Mouse (Mus musculus): Measurements from ENCODE around the gene Gm8369. TPM values are rescaled to one million over a fixed set of nuclear protein-coding genes. Genes with fewer than 3 reads are reported as not detected.
"Not testable (repeated sequence)": the region's sequence is repeated elsewhere in the genome, so short reads cannot be mapped to it uniquely, and the experiment has no call there.

Gene Gm8369
- total RNA-seq, 2 experiments from 2014 or later, result 0.22 TPM; not detected in 1

GRCm38 (mm10) chr19:11504857-11505256, 19.1 kb downstream of the Gm8369 start:
- no peak for DNase-seq
- intact Hi-C loops (cut with DNase I), result no loop called here

- intact Hi-C loops (cut with DNase I), result no loop called here
- DNase-seq, result no peak
These were observed 27.7 kb downstream of the Gm8369 start for GRCm38 (mm10) chr19:11513458-11513857.

GRCm38 (mm10) chr19:11516246-11516645, 30.5 kb downstream of the Gm8369 start, which contains the start of gene Ms4a6b:
Gene Ms4a6b, plus strand, starts transcription at chr19:11516512.
- intact Hi-C loops (cut with DNase I), result no loop called here
- DNase-seq, result no peak

- intact Hi-C loops (cut with DNase I), result no loop called here
- DNase-seq, result no peak
These were observed 31.1 kb downstream of the Gm8369 start for GRCm38 (mm10) chr19:11516845-11517244.

- peak in 1 of 2 experiments; percentile 10 for DNase-seq
These were observed 31.6 kb downstream of the Gm8369 start for GRCm38 (mm10) chr19:11517373-11517772.

GRCm38 (mm10) chr19:11518356-11518755, 32.6 kb downstream of the Gm8369 start:
- DNase-seq; intact Hi-C loops (cut with DNase I): not testable (repeated sequence)

More at GRCm38 (mm10) chr19:11517373-11517772, 31.6 kb downstream of the Gm8369 start:
- intact Hi-C loops (cut with DNase I), result not testable (repeated sequence)

- intact Hi-C loops (cut with DNase I), result no loop called here
- DNase-seq, result no peak
These were observed 34.4 kb downstream of the Gm8369 start for GRCm38 (mm10) chr19:11520146-11520545.

- no peak for DNase-seq
- intact Hi-C loops (cut with DNase I), result no loop called here
These were observed 47.7 kb downstream of the Gm8369 start for GRCm38 (mm10) chr19:11533421-11533820.

GRCm38 (mm10) chr19:11533888-11534445, 48.2 kb downstream of the Gm8369 start:
- DNase-seq, result peak; percentile 59 to 67
- intact Hi-C loops (cut with DNase I), result no loop called here

- intact Hi-C loops (cut with DNase I), result no loop called here
- DNase-seq, result peak; percentile 63 to 66
These were observed 50.9 kb downstream of the Gm8369 start, which contains the start of gene Ms4a4d for GRCm38 (mm10) chr19:11536593-11536992. Gene Ms4a4d, plus strand, starts transcription at chr19:11536801.

- peak; percentile 23 to 42 for DNase-seq
- intact Hi-C loops (cut with DNase I), result no loop called here
These were observed 51.6 kb downstream of the Gm8369 start for GRCm38 (mm10) chr19:11537336-11537735.

- DNase-seq; intact Hi-C loops (cut with DNase I): not testable (repeated sequence)
These were observed 54.6 kb downstream of the Gm8369 start for GRCm38 (mm10) chr19:11540166-11540821.

GRCm38 (mm10) chr19:11544383-11544782, 58.6 kb downstream of the Gm8369 start:
- DNase-seq; intact Hi-C loops (cut with DNase I): not testable (repeated sequence)

- DNase-seq, result no peak
- intact Hi-C loops (cut with DNase I), result loop anchor here (2.0 kb wide), 1 partner anchor 47 kb away; no protein-coding TSS in a partner anchor
These were observed 62.2 kb downstream of the Gm8369 start for GRCm38 (mm10) chr19:11547911-11548310.

GRCm38 (mm10) chr19:11554726-11555125, 69.0 kb downstream of the Gm8369 start:
- intact Hi-C loops (cut with DNase I), result no loop called here
- no peak for DNase-seq

- DNase-seq, result peak in 1 of 2 experiments; percentile 10
- intact Hi-C loops (cut with DNase I), result not testable (repeated sequence)
These were observed 73.8 kb downstream of the Gm8369 start for GRCm38 (mm10) chr19:11559560-11559959.

Other genes with a start within 250 kb of the Gm8369 start
- gene Ms4a1, start 219.7 kb upstream of the Gm8369 start, total RNA-seq (2021), result under 1 TPM; 0.59 to 0.74 TPM
- not detected for gene Ms4a5, start 202.1 kb upstream of the Gm8369 start, total RNA-seq (2021)
- gene Ms4a14, start 171.5 kb upstream of the Gm8369 start, total RNA-seq (2021), result under 1 TPM in 1 of 2 experiments, not detected in 1; 0.10 TPM
- 1 to 10 TPM; 1.1 to 1.3 TPM for gene Ms4a7, start 149.8 kb upstream of the Gm8369 start, total RNA-seq (2021)
- gene Ms4a4a, start 110.4 kb upstream of the Gm8369 start, total RNA-seq (2021), result 10 to 100 TPM in 1 of 2 experiments, 1 to 10 TPM in 1; 7.6 to 10.7 TPM
- under 1 TPM in 1 of 2 experiments, not detected in 1; 0.37 TPM for gene Ms4a4c, start 81.2 kb upstream of the Gm8369 start, total RNA-seq (2021)
- 1 to 10 TPM in 1 of 2 experiments, under 1 TPM in 1; 0.41 to 1.2 TPM for gene Ms4a4b, start 42.4 kb upstream of the Gm8369 start, total RNA-seq (2021)
- 10 to 100 TPM in 1 of 2 experiments, 1 to 10 TPM in 1; 8.3 to 11.2 TPM for gene Ms4a6c, start 16.6 kb upstream of the Gm8369 start, total RNA-seq (2021)
- 1 to 10 TPM; 5.9 to 7.1 TPM for gene Ms4a6b, start 30.6 kb downstream of the Gm8369 start, total RNA-seq (2021)
- 1 to 10 TPM; 4.0 to 6.4 TPM for gene Ms4a4d, start 50.9 kb downstream of the Gm8369 start, total RNA-seq (2021)
- 1 to 10 TPM; 3.6 to 5.0 TPM for gene Ms4a6d, start 118.9 kb downstream of the Gm8369 start, total RNA-seq (2021)
- gene Ms4a2, start 137.8 kb downstream of the Gm8369 start, total RNA-seq (2021), result not detected
- gene Ms4a3, start 154.9 kb downstream of the Gm8369 start, total RNA-seq (2021), result not detected
- not detected for gene Oosp2, start 174.6 kb downstream of the Gm8369 start, total RNA-seq (2021)
- not detected for gene Oosp1, start 205.2 kb downstream of the Gm8369 start, total RNA-seq (2021)
- not detected for gene Oosp3, start 211.1 kb downstream of the Gm8369 start, total RNA-seq (2021)